Mouse (Mus musculus): ENCODE data around the gene Lce3e. TPM values are rescaled to one million over a fixed set of nuclear protein-coding genes. Genes with fewer than 3 reads are reported as not detected.

Gene Lce3e
- not detected for polyA plus RNA-seq (2012; fragmentation: generic; extraction: Trizol)

- no peak within 1 kb of the TSS for H3K4me3 ChIP-seq
- no peaks in the 10 kb centered on the region for H3K27me3 ChIP-seq (ENCODE audit: control insufficient read depth, insufficient read depth, insufficient read length)
- no peaks in the 10 kb centered on the region for H3K36me3 ChIP-seq (ENCODE audit: control insufficient read depth, insufficient read depth)
- H3K4me2 ChIP-seq (ENCODE audit: low read depth), result no peak within 1 kb of the TSS
- no peaks in the 10 kb centered on the region for H3K79me2 ChIP-seq (ENCODE audit: control insufficient read depth, insufficient read depth)
- no peak for TF ChIP-seq TCF3 (IDR thresholded peaks at IDR 0.05; ENCODE audit: insufficient read length, low read depth)
- no peak for TF ChIP-seq MAX (IDR thresholded peaks at IDR 0.05; ENCODE audit: low read depth)
- TF ChIP-seq MYOD1 (IDR thresholded peaks at IDR 0.05; ENCODE audit: control insufficient read depth in 1 of 3, insufficient read length in 2 of 3, low read depth in 2 of 3), result no peak
- TF ChIP-seq USF1 (IDR thresholded peaks at IDR 0.05; ENCODE audit: low read depth), result no peak
- TF ChIP-seq REST (IDR thresholded peaks at IDR 0.05; ENCODE audit: insufficient read depth, insufficient read length), result no peak
- TF ChIP-seq TCF12 (IDR thresholded peaks at IDR 0.05; ENCODE audit: insufficient read depth, poor library complexity, severe bottlenecking), result no peak
- TF ChIP-seq E2F4 (IDR thresholded peaks at IDR 0.05; ENCODE audit: insufficient read depth), result no peak
- TF ChIP-seq CEBPB (IDR thresholded peaks at IDR 0.05; ENCODE audit: insufficient read depth, poor library complexity, severe bottlenecking), result no peak
- TF ChIP-seq POLR2A (IDR thresholded peaks at IDR 0.05; ENCODE audit: insufficient read length, low read depth), result no peak
- TF ChIP-seq POLR2AphosphoS2 (IDR thresholded peaks at IDR 0.05; ENCODE audit: insufficient read length, low read depth), result no peak
- no peak for TF ChIP-seq MYOG (IDR thresholded peaks at IDR 0.05; ENCODE audit: control insufficient read depth in 1 of 3, insufficient read depth in 1 of 3, insufficient read length in 2 of 3, low read depth in 2 of 3)
- TF ChIP-seq SRF (IDR thresholded peaks at IDR 0.05; ENCODE audit: control insufficient read depth, insufficient read length, low read depth), result no peak
- no peak within 1 kb of the TSS for H3ac ChIP-seq (ENCODE audit: control insufficient read depth, insufficient read length)
Observed at GRCm38 (mm10) chr3:92966761-92967160, at the start of gene Lce3e. Gene Lce3e, plus strand, starts transcription at chr3:92967061.

- Histone ChIP-seq H3K4me2 (ENCODE audit: low read depth) (no peak overlapping the region), H3K79me2 (ENCODE audit: control insufficient read depth, insufficient read depth) (no peaks in the 10 kb centered on the region), H3ac (ENCODE audit: control insufficient read depth, insufficient read length) (no peak overlapping the region), H3K36me3 (ENCODE audit: control insufficient read depth, insufficient read depth) (no peaks in the 10 kb centered on the region), H3K4me3 (no peak overlapping the region), H3K27me3 (ENCODE audit: control insufficient read depth, insufficient read depth, insufficient read length) (no peaks in the 10 kb centered on the region)
- TF ChIP-seq MAX (IDR thresholded peaks at IDR 0.05; ENCODE audit: low read depth), result no peak
- no peak for TF ChIP-seq REST (IDR thresholded peaks at IDR 0.05; ENCODE audit: insufficient read depth, insufficient read length)
- TF ChIP-seq POLR2A (IDR thresholded peaks at IDR 0.05; ENCODE audit: insufficient read length, low read depth), result no peak
- no peak for TF ChIP-seq MYOG (IDR thresholded peaks at IDR 0.05; ENCODE audit: control insufficient read depth in 1 of 3, insufficient read depth in 1 of 3, insufficient read length in 2 of 3, low read depth in 2 of 3)
- TF ChIP-seq POLR2AphosphoS2 (IDR thresholded peaks at IDR 0.05; ENCODE audit: insufficient read length, low read depth), result no peak
- no peak for TF ChIP-seq TCF12 (IDR thresholded peaks at IDR 0.05; ENCODE audit: insufficient read depth, poor library complexity, severe bottlenecking)
- no peak for TF ChIP-seq TCF3 (IDR thresholded peaks at IDR 0.05; ENCODE audit: insufficient read length, low read depth)
- TF ChIP-seq MYOD1 (IDR thresholded peaks at IDR 0.05; ENCODE audit: control insufficient read depth in 1 of 3, insufficient read length in 2 of 3, low read depth in 2 of 3), result no peak
- TF ChIP-seq CEBPB (IDR thresholded peaks at IDR 0.05; ENCODE audit: insufficient read depth, poor library complexity, severe bottlenecking), result no peak
- no peak for TF ChIP-seq USF1 (IDR thresholded peaks at IDR 0.05; ENCODE audit: low read depth)
- TF ChIP-seq SRF (IDR thresholded peaks at IDR 0.05; ENCODE audit: control insufficient read depth, insufficient read length, low read depth), result no peak
- no peak for TF ChIP-seq E2F4 (IDR thresholded peaks at IDR 0.05; ENCODE audit: insufficient read depth)
Observed at GRCm38 (mm10) chr3:92920364-92920763, 46.5 kb upstream of the Lce3e start.

GRCm38 (mm10) chr3:92926130-92926529 is 40.7 kb upstream of the Lce3e start, which contains the start of gene Lce3a:
Gene Lce3a, minus strand, starts transcription at chr3:92926230.
- Histone ChIP-seq H3K4me2 (ENCODE audit: low read depth) (no peak within 1 kb of the TSS), H3K79me2 (ENCODE audit: control insufficient read depth, insufficient read depth) (no peaks in the 10 kb centered on the region), H3ac (ENCODE audit: control insufficient read depth, insufficient read length) (no peak within 1 kb of the TSS), H3K4me3 (no peak within 1 kb of the TSS), H3K27me3 (ENCODE audit: control insufficient read depth, insufficient read depth, insufficient read length) (no peaks in the 10 kb centered on the region), H3K36me3 (ENCODE audit: control insufficient read depth, insufficient read depth) (no peaks in the 10 kb centered on the region)
- no peak for TF ChIP-seq REST (IDR thresholded peaks at IDR 0.05; ENCODE audit: insufficient read depth, insufficient read length)

DNA sequence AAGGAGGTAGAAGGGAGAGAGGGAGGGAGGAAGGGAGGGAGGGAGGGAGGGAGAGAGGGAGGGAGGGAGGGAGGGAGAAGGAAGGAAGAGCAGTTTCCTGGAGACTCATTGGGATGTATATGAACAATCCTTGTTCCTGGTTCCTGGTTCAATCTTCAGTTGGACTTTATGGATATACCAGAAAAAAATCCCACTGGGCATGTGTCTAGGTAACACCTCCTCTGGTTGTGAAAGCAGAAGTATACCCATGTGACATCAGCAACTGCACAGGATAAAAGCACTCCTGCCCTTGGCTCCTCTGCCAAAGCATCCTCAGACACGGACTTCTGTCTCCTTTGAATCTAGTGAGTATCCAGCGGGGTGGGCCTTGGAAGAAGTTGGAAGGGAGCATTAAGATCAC is 34.2 kb upstream of the Lce3e start, which contains the start of gene Lce3b:
Gene Lce3b (plus strand): TSS at position 301 of the 400 bp plus-strand sequence.
- Histone ChIP-seq H3K36me3 (ENCODE audit: control insufficient read depth, insufficient read depth) (no peaks in the 10 kb centered on the region), H3K4me2 (ENCODE audit: low read depth) (no peak within 1 kb of the TSS), H3K79me2 (ENCODE audit: control insufficient read depth, insufficient read depth) (no peaks in the 10 kb centered on the region), H3K4me3 (no peak within 1 kb of the TSS), H3ac (ENCODE audit: control insufficient read depth, insufficient read length) (no peak within 1 kb of the TSS), H3K27me3 (ENCODE audit: control insufficient read depth, insufficient read depth, insufficient read length) (no peaks in the 10 kb centered on the region)
- TF ChIP-seq REST (IDR thresholded peaks at IDR 0.05; ENCODE audit: insufficient read depth, insufficient read length) (no peak), SRF (IDR thresholded peaks at IDR 0.05; ENCODE audit: control insufficient read depth, insufficient read length, low read depth) (no peak), MAX (IDR thresholded peaks at IDR 0.05; ENCODE audit: low read depth) (no peak), E2F4 (IDR thresholded peaks at IDR 0.05; ENCODE audit: insufficient read depth) (no peak), CEBPB (IDR thresholded peaks at IDR 0.05; ENCODE audit: insufficient read depth, poor library complexity, severe bottlenecking) (no peak), TCF12 (IDR thresholded peaks at IDR 0.05; ENCODE audit: insufficient read depth, poor library complexity, severe bottlenecking) (no peak), POLR2A (IDR thresholded peaks at IDR 0.05; ENCODE audit: insufficient read length, low read depth) (no peak), MYOD1 (IDR thresholded peaks at IDR 0.05; ENCODE audit: control insufficient read depth in 1 of 3, insufficient read length in 2 of 3, low read depth in 2 of 3) (no peak), MYOG (IDR thresholded peaks at IDR 0.05; ENCODE audit: control insufficient read depth in 1 of 3, insufficient read depth in 1 of 3, insufficient read length in 2 of 3, low read depth in 2 of 3) (no peak), POLR2AphosphoS2 (IDR thresholded peaks at IDR 0.05; ENCODE audit: insufficient read length, low read depth) (no peak), TCF3 (IDR thresholded peaks at IDR 0.05; ENCODE audit: insufficient read length, low read depth) (no peak), USF1 (IDR thresholded peaks at IDR 0.05; ENCODE audit: low read depth) (no peak)

DNA sequence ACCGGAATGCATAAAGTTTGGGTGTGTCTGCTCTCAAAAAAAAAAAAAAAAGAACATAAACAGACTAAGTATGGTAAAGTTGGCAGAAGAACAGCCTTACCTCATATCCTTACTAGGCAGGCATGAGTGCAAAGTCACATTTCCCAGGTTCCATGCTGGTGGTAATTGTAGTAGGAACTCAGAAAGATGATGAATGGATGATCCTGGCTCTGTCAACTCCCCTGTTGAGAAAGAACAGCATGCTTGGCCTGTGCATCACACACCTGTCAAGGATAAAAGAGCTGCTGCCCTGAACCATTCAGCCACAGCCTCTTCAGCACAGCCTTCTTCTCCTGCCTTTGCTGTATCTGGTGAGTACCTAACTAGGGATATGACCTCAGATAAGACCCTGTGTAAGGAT is 22.7 kb upstream of the Lce3e start, which contains the start of gene Lce3c:
Gene Lce3c (plus strand): TSS at position 301 of the 400 bp plus-strand sequence.
- no peaks in the 10 kb centered on the region for H3K27me3 ChIP-seq (ENCODE audit: control insufficient read depth, insufficient read depth, insufficient read length)
- TF ChIP-seq CEBPB (IDR thresholded peaks at IDR 0.05; ENCODE audit: insufficient read depth, poor library complexity, severe bottlenecking), result no peak
- no peak for TF ChIP-seq TCF3 (IDR thresholded peaks at IDR 0.05; ENCODE audit: insufficient read length, low read depth)
- TF ChIP-seq POLR2A (IDR thresholded peaks at IDR 0.05; ENCODE audit: insufficient read length, low read depth), result no peak
- TF ChIP-seq MYOG (IDR thresholded peaks at IDR 0.05; ENCODE audit: control insufficient read depth in 1 of 3, insufficient read depth in 1 of 3, insufficient read length in 2 of 3, low read depth in 2 of 3), result no peak
- TF ChIP-seq TCF12 (IDR thresholded peaks at IDR 0.05; ENCODE audit: insufficient read depth, poor library complexity, severe bottlenecking), result no peak
- no peak for TF ChIP-seq USF1 (IDR thresholded peaks at IDR 0.05; ENCODE audit: low read depth)
- TF ChIP-seq REST (IDR thresholded peaks at IDR 0.05; ENCODE audit: insufficient read depth, insufficient read length), result no peak
- TF ChIP-seq SRF (IDR thresholded peaks at IDR 0.05; ENCODE audit: control insufficient read depth, insufficient read length, low read depth), result no peak

More for the DNA sequence above, 22.7 kb upstream of the Lce3e start, which contains the start of gene Lce3c:
- no peak within 1 kb of the TSS for H3K4me2 ChIP-seq (ENCODE audit: low read depth)
- no peaks in the 10 kb centered on the region for H3K79me2 ChIP-seq (ENCODE audit: control insufficient read depth, insufficient read depth)
- no peak within 1 kb of the TSS for H3K4me3 ChIP-seq
- no peaks in the 10 kb centered on the region for H3K36me3 ChIP-seq (ENCODE audit: control insufficient read depth, insufficient read depth)
- no peak within 1 kb of the TSS for H3ac ChIP-seq (ENCODE audit: control insufficient read depth, insufficient read length)
